Mouse (Mus musculus) lung, adult 2 months (tissue): ENCODE data around the gene Gm49388.
A peak's percentile ranks its signal among the peaks of the same experiment; 100 is the strongest.

ENCODE experiments used
- CTCF ChIP-seq: fragments of 200-500 bp; IDR thresholded peaks from 2 replicates; pipeline ENCODE4 v1.5.1; 2011; ENCODE audit warnings: mild to moderate bottlenecking, low read length, control low read depth; ENCODE audit not compliant: insufficient read depth
- POLR2A ChIP-seq: fragments of 200-500 bp; IDR thresholded peaks from 2 replicates; pipeline ENCODE4 v1.6.1; 2011; ENCODE audit warnings: low read depth, mild to moderate bottlenecking, control low read depth, low read length, borderline replicate concordance; ENCODE audit errors: extremely low read depth

DNA sequence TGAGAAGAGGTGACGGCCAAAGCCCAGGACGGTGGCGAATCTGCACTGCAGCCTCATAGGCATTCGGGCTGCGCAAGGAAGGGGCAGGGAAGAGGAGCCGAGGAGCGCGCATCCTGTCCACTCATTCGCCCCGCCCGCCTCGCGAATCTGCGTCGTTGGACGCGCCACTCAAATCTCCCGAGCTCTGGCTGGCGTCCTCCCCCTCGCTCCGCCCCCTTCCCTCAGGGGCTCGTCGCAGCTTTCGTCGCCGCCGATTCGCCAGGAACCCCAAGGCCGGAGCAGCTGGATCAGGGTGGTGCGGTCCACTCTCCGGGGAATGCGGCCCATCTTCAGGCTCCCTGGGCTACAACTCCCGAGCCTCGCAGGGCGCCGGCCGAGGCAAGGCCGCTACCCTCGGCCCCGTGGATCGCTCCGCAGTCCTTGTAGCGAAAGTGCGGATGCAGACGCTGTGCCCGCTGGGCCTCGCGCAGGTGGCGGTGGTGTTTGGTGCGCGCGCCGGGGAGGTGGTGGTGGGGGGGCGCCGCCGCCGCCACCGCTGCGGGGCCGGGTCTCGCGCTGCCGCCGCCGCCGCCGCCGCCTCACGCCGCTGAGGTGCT lies 8.4 kb upstream of the Gm49388 start:
- peak; percentile 74; the same call in 1 of the 2 replicates for TF ChIP-seq POLR2A
- TF ChIP-seq CTCF: no peak
